Mouse (Mus musculus) intestine, embryonic 16.5 days (tissue): ENCODE measurements around the gene Parm1. TPM values are rescaled to one million over a fixed set of nuclear protein-coding genes. Genes with fewer than 3 reads are reported as not detected.

Experiments used
- ATAC-seq: fragments of 200-750 bp; cut with Nextera tagmentation; 2 replicates; pipeline ENCODE4 v1.8.0; 2017; ENCODE audit warnings: moderate TSS enrichment, moderate library complexity
- H3K27ac ChIP-seq: fragments of 300-500 bp; sonication (generic); 2 replicates; pipeline ENCODE4 v1.5.1; 2014; ENCODE audit warnings: mild to moderate bottlenecking, low read length
- H3K27me3 ChIP-seq: fragments of 300-500 bp; sonication (generic); replicated peaks from 2 replicates; pipeline ENCODE4 v1.6.1; 2014; ENCODE audit warnings: low read length, control low read depth, mixed read lengths; ENCODE audit not compliant: control insufficient read depth, insufficient read depth
- H3K36me3 ChIP-seq: fragments of 300-500 bp; sonication (generic); 2 replicates; pipeline ENCODE4 v1.6.1; 2014; ENCODE audit warnings: low read length, control low read depth; ENCODE audit not compliant: control insufficient read depth, insufficient read depth
- H3K4me1 ChIP-seq: fragments of 300-500 bp; sonication (generic); 2 replicates; pipeline ENCODE4 v1.6.1; 2014; ENCODE audit warnings: low read length, control low read depth, mixed read lengths; ENCODE audit not compliant: control insufficient read depth, insufficient read depth
- H3K4me2 ChIP-seq: fragments of 300-500 bp; sonication (generic); 2 replicates; pipeline ENCODE4 v1.6.1; 2014; ENCODE audit warnings: low read depth, low read length, control low read depth
- H3K4me3 ChIP-seq: fragments of 300-500 bp; sonication (generic); 2 replicates; pipeline ENCODE4 v1.5.1; 2014; ENCODE audit warnings: mild to moderate bottlenecking, low read length
- H3K9ac ChIP-seq: fragments of 300-500 bp; sonication (generic); 2 replicates; pipeline ENCODE4 v1.6.1; 2014; ENCODE audit warnings: low read depth, low read length
- H3K9me3 ChIP-seq: fragments of 300-500 bp; sonication (generic); 2 replicates; pipeline ENCODE4 v1.6.1; 2016; ENCODE audit warnings: low read length, control low read depth; ENCODE audit not compliant: control insufficient read depth
- WGBS: fragments of 180-500 bp; shearing (Covaris S2); extraction: QIAGEN DNeasy Blood & Tissue Kit; methylation state at CpG from one replicate; pipeline ENCODE4 v1.1.7; 2014; 5-methylcytosine and 5-hydroxymethylcytosine counted together
- polyA plus RNA-seq: library from polyadenylated mRNA; unstranded; fragments of >200 nt; fragmentation: Nextera tagmentation; extraction: Ambion mirVana; gene quantifications from 2 replicates; pipeline ENCODE4 v1.2.1, GENCODE M21; 2015

The Parm1 gene
- polyA plus RNA-seq, 1 experiment from 2014 or later: 20.2 TPM

DNA sequence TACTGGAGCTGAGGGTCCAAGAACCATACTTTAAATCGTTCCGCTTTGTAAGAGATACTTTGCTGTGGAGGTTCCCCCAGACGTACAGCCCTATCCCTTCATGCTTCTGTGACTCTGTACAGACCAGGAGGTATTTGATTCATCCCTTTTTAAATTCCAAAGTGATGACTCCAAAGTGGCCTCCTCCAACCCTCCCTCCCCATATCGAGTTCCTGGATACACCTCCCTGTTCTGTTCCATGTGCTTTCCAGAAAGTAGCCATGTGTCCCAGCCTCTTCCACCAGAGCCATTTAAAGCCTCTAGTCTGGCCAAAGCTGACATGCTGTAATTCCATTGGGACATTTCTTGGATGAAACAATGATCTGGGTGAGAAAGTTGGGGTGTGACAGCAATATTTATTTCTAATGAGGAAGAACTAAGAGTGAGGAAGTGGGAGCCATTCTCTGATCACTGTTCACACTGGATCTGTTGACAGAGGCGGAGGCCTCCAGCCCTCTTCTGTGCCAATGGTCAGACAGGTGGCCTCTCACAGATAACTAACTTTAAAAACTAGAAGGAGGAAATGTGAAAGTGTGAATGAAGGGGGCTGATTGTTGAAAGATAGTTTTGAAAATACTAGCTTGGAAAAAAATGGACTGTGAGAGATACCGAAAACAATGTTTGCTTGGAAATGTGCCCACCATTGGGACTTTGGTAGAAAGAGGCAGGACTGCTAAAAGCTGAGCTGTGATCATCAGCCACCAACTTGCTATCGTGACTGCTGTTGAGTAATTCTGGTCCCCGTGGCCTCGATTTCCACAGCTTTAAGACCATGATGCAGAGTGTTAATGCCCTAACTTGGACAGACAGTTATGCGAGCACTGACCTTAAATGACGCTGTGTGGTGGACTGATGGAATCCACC lies 100.2 kb downstream of the Parm1 start:
- no peak for ATAC-seq
- H3K36me3 ChIP-seq: no peaks in the 10 kb centered on the region
- H3K9me3 ChIP-seq: no peaks in the 10 kb centered on the region
- 85% methylated on average over 11 of the region's 11 CpGs for WGBS
- H3K27me3 ChIP-seq: no peaks in the 10 kb centered on the region
- no peak overlapping the region for H3K4me3 ChIP-seq
- H3K9ac ChIP-seq: no peak overlapping the region
- no peak overlapping the region for H3K4me2 ChIP-seq
- H3K27ac ChIP-seq: no peak overlapping the region
- H3K4me1 ChIP-seq: peaks cover 2% of the 10 kb centered on the region; the same call in 1 of the 2 replicates

DNA sequence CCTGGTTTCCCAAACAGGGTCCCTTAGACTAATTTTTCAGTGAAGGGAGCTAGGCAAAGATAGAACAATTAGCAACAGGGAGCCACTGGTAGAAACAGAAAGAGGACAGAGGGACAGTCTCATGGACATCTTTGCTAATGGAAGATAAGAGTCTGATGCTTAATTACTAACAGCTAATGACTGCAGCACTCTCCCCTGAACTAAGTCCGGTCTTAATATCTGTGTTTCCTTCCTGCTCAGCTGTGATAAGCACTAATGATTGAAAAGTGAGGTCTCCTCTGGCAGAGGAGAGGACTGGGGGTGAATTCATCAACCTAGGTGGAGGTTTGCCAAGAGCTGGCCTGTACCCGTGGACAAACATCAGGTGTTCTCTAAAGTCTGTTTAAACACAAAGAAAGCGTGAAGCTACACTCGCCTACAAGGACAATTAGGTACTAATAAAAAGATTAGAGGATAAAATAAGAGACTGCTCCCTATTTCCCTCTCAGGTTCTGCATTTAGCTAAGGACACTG lies 101.3 kb downstream of the Parm1 start:
- Histone ChIP-seq H3K27me3 (no peaks in the 10 kb centered on the region), H3K36me3 (no peaks in the 10 kb centered on the region), H3K4me3 (no peak overlapping the region), H3K9me3 (no peaks in the 10 kb centered on the region), H3K4me2 (no peak overlapping the region), H3K9ac (no peak overlapping the region), H3K4me1 (peaks cover 2% of the 10 kb centered on the region; the same call in 1 of the 2 replicates), H3K27ac (no peak overlapping the region)
- 44% methylated on average over 4 of the region's 4 CpGs for WGBS
- ATAC-seq: peak; percentile 53

DNA sequence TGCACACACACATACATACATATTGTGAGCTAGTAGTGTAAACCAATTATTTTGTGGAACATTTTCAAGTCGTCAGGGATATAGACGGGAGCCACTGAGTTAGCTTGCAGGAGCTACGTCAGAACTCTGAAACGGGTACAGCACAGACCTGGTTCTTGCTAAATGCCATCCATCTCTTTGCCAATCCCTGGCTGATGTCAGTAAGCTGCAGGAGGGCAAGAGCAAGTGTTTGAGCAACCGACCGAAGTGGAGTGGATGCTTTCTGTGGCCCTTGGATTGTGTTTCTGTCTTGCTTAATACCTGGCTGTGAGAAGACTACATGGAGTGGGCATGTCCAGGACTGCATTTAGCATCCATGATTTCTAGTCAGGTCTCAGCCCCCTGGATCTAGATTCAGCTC lies 103.8 kb downstream of the Parm1 start:
- 89% methylated on average over 6 of the region's 6 CpGs for WGBS
- H3K27me3 ChIP-seq: no peaks in the 10 kb centered on the region
- H3K9me3 ChIP-seq: no peaks in the 10 kb centered on the region
- no peak overlapping the region for H3K4me3 ChIP-seq
- H3K36me3 ChIP-seq: no peaks in the 10 kb centered on the region
- no peak overlapping the region for H3K4me2 ChIP-seq
- ATAC-seq: no peak
- H3K4me1 ChIP-seq: peaks cover 2% of the 10 kb centered on the region; the same call in 1 of the 2 replicates
- H3K27ac ChIP-seq: no peak overlapping the region
- no peak overlapping the region for H3K9ac ChIP-seq

DNA sequence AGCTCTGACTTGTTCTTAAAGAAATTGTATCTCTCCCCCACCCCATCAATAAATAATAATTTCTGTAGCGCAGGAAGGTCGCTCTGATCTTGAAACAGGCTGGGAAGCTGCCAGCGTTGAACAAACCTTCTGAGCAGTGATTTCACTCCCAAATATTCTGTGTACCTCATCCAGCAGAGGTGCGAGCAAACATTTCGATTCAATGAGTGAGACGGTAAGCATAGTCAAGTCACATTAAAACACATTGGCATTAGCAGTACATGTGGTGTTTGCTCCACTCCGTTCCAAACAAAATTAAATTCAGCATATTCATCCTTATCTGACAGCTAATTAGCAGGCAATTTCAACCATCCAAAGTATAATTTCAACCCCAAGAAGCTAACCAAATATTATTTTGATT lies 109.4 kb downstream of the Parm1 start:
- no peak overlapping the region for H3K4me2 ChIP-seq
- no peak for ATAC-seq
- no peak overlapping the region for H3K27ac ChIP-seq
- H3K4me1 ChIP-seq: no peaks in the 10 kb centered on the region
- no peaks in the 10 kb centered on the region for H3K27me3 ChIP-seq
- H3K4me3 ChIP-seq: no peak overlapping the region
- WGBS: 95% methylated on average over 7 of the region's 7 CpGs
- H3K9me3 ChIP-seq: no peaks in the 10 kb centered on the region
- H3K36me3 ChIP-seq: no peaks in the 10 kb centered on the region
- no peak overlapping the region for H3K9ac ChIP-seq

DNA sequence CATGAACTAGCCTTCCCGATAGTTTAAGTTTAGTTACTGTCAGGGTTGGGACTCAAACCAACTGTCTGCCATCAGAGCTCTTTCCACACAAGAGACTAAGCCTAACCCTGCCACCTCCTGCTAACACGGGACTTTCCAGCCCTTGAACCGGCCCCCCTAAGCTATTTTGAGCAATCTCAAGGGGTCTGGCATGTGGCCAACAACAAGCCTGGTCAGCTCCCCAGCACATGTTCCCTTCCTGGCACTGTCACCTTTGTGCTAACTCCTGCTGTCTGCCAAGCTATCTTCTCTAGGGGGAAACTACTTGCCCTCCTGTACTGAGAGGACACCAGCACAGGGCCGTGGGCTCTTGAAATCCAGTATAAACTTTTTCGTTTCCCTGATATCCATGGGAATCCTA lies 112.1 kb downstream of the Parm1 start:
- Histone ChIP-seq H3K4me2 (no peak overlapping the region), H3K4me3 (no peak overlapping the region), H3K9ac (no peak overlapping the region), H3K27me3 (no peaks in the 10 kb centered on the region), H3K36me3 (no peaks in the 10 kb centered on the region), H3K9me3 (no peaks in the 10 kb centered on the region), H3K27ac (no peak overlapping the region), H3K4me1 (no peaks in the 10 kb centered on the region)
- 49% methylated on average over 5 of the region's 5 CpGs for WGBS
- ATAC-seq: peak; percentile 48; the same call in 1 of the 2 replicates

DNA sequence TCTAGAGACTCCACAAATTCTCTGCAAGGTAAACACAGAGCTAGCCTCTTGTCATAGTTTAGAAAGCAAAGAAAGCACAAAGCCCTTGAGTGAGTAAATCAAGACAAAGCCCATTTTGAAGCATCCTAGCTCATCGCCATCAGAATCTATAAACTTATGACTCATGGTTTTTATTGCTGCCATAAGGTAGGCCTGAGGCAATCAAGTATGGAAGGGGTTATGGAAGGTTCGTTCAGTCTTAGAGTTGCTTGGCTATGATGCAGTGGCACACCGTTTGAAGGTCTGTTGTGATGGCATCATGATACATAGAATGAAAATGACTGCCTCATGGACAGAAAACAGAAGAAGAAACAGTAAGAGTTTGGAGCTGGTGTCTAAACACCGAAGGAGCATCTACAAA lies 133.9 kb downstream of the Parm1 start:
- no peaks in the 10 kb centered on the region for H3K4me1 ChIP-seq
- no peak; the same call in 1 of the 2 replicates for ATAC-seq
- H3K4me3 ChIP-seq: no peak overlapping the region
- no peaks in the 10 kb centered on the region for H3K36me3 ChIP-seq
- 68% methylated on average over 4 of the region's 4 CpGs for WGBS
- H3K9ac ChIP-seq: no peak overlapping the region
- H3K4me2 ChIP-seq: no peak overlapping the region
- no peaks in the 10 kb centered on the region for H3K9me3 ChIP-seq
- no peak overlapping the region for H3K27ac ChIP-seq
- no peaks in the 10 kb centered on the region for H3K27me3 ChIP-seq

DNA sequence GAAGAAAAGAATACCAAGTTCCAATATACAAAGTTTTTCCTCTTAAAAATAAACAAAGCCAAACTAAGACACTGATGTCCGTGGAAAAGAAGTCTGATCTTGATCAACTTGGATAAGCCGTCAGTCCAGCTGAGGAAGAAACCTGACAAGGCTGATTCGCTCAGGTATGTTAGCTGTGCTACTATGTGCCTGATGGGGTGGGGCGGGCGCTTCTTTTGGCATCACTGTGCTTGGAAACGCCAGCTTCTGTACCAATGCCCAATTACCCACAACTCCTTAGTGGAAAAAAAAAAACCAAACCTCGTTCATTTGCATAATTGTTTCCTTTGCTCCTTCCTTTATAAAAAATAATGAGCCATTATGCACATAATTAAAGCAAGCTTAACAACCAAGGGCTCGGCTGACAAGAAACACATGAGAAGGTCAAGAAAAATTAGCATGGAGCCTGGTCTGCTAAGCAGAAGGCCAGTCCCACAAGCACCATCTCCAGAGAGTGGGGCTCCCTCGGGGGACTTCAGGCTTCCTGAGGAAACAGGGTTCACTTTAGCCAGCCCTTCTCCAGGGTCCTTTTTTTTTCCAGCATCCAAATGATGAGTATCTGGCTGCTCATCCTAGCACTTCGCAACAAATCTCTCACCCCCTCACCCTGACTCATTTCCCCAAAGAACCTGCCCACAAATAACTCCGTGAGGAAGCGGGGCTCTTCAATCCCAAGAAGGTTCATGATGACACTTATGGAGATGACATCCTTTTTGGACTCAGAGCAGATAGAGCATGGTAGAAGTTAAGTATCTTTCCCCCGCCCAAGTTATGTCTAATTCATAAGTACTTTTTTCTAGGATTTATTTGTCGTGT lies 135.9 kb downstream of the Parm1 start:
- H3K4me1 ChIP-seq: no peaks in the 10 kb centered on the region
- 80% methylated on average over 14 of the region's 14 CpGs for WGBS
- H3K9ac ChIP-seq: no peak overlapping the region
- H3K36me3 ChIP-seq: no peaks in the 10 kb centered on the region
- no peaks in the 10 kb centered on the region for H3K27me3 ChIP-seq
- H3K9me3 ChIP-seq: no peaks in the 10 kb centered on the region
- H3K4me3 ChIP-seq: no peak overlapping the region
- H3K4me2 ChIP-seq: no peak overlapping the region
- ATAC-seq: no peak
- H3K27ac ChIP-seq: no peak overlapping the region

DNA sequence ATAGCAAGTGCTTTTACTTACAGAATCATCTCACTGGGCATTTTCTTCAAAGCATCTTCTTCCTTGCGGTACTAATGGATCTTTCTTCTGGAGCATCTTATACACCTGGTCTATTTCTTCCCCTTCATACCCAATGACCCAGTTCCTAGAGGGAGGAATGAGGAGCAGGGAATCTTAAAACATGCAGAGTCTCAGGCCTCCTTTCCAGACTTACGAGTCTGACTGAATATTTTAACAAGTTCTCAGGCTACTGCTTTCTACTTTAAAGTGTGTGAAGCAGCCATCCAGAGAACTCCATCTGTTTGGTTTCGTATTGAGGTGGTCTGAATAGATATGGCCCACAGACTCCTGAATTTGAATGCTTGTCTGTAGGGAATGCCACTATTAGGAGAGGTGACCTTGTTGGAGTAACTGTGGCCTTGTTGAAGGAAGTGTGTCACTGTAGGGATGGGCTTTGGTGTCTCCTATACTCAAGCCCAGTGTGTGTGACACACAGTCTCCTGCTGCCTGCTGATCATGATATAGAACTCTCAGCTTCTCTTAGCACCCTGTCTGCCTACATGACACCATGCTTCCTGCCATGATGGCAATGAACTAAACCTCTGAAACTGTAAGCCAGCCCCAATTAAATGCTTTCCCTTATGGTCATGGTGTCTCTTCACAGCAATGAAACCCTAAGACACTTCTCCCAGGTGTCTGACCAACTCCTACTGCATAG lies 137.1 kb downstream of the Parm1 start:
- H3K4me1 ChIP-seq: no peaks in the 10 kb centered on the region
- no peaks in the 10 kb centered on the region for H3K27me3 ChIP-seq
- 93% methylated on average over 3 of the region's 3 CpGs for WGBS
- no peak overlapping the region for H3K9ac ChIP-seq
- no peak overlapping the region for H3K4me2 ChIP-seq
- H3K27ac ChIP-seq: no peak overlapping the region
- no peaks in the 10 kb centered on the region for H3K36me3 ChIP-seq
- ATAC-seq: no peak
- H3K4me3 ChIP-seq: no peak overlapping the region
- H3K9me3 ChIP-seq: no peaks in the 10 kb centered on the region

DNA sequence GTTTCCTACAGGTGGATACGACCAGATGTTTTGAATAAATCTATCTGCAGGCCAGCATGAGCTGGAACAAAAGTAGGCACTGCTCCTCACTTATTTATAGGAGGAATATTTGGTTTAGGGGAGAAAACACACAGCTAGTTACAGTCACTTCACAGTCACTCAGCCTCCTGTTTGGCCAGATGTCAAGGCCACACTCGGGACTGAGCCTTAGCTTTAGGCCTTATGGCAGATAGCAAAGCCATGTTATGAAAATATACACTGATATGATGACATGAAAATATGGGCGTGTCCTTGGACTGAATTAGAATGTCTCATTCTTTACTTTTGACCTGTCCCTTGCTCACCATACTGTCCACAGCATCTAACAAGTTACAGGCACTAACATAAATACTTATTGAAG lies 137.8 kb downstream of the Parm1 start:
- Histone ChIP-seq H3K4me3 (no peak overlapping the region), H3K27me3 (no peaks in the 10 kb centered on the region), H3K9ac (no peak overlapping the region), H3K27ac (no peak overlapping the region), H3K4me1 (no peaks in the 10 kb centered on the region), H3K9me3 (no peaks in the 10 kb centered on the region), H3K36me3 (no peaks in the 10 kb centered on the region), H3K4me2 (no peak overlapping the region)
- 68% methylated on average over 3 of the region's 3 CpGs for WGBS
- ATAC-seq: no peak
